Mouse (Mus musculus): Measurements from ENCODE around the gene Wee1.

GRCm38 (mm10) chr7:110083386-110084165 is 38.3 kb upstream of the Wee1 start:
- no peak for TF ChIP-seq POLR2A (IDR thresholded peaks at IDR 0.05; ENCODE audit: low read depth, low read length)
- peak; percentile 18; the same call in 1 of the 2 replicates for TF ChIP-seq CTCF (IDR thresholded peaks at IDR 0.05; ENCODE audit: extremely low read depth, insufficient read length, insufficient replicate concordance, low read depth, low read length)

Data from small intestine, adult 2 months (tissue).